Mouse (Mus musculus): Measurements from ENCODE around the gene Kbtbd7. TPM values are rescaled to one million over a fixed set of nuclear protein-coding genes. Genes with fewer than 3 reads are reported as not detected.

The Kbtbd7 gene
- polyA plus RNA-seq (2015; fragmentation: Nextera tagmentation; extraction: Ambion mirVana), result 16.0 and 16.6 TPM in 2 replicates

DNA sequence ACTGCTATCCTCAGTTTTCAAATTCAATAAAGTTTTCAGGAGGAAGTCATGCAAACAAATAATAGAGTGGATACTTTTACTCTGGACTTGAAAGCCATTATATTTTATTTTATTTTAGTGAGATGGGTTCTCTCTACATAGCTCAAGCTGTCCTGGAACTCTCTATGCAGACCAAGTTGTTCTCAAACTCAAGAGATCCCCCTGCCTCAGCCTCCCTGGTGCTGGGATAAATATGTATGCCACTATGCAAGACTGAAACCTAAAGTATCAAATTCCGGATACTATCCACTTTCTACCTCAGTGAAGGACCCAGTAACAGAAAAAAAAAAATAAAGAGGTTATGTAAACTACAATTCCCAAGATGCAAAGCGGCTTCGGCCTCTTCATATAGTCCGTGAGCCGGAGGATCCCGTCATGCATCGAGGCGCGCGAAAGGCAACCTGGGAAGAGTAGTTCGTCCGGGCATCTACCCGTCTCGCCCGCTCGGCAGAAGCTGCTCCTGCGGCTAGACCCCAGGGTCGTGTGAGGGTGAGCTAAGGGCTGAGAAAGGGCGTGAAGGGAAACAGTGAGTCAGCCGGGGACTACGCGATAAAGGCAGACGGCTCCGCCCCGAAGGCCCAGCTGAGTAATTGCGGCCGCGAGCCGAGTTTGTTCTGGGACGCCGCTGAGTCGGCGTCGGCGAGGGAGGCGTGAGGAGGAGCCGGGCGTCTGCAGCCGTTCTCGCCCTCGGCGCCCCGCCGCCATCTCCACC lies at the start of gene Kbtbd7:
Kbtbd7 (plus strand) TSS at position 533 of the 751 bp plus-strand sequence.
- H3K9ac ChIP-seq, result peak within 1 kb of the TSS; percentile 75
- WGBS, result under 1% methylated on average over 38 of the region's 44 CpGs
- ATAC-seq, result peak; percentile 100

DNA sequence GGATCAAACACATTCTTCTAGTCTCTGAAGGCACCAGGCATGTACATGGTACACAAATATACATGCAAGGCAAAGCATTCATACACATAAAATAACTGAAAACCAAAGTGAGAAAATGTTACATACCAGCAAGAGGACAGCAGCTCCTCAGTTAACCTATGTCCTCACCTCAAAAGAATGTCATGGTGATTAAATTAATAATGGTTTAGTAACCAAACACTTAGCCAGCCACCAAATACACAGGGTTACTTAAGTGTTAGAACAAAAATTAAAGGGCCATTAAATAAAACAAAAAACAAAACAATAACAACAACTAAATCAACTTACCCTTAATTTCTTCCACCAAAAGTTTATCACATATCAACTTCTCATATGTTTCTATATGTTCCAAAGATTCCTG lies 49.3 kb upstream of the Kbtbd7 start:
- ATAC-seq, result no peak
- no peaks in the 10 kb centered on the region for H3K27me3 ChIP-seq
- no peak overlapping the region for H3K4me2 ChIP-seq
- no peak overlapping the region for H3K9ac ChIP-seq
- H3K36me3 ChIP-seq (ENCODE audit: poor library complexity, severe bottlenecking), result peaks cover 35% of the 10 kb centered on the region
- no peak overlapping the region for H3K4me3 ChIP-seq
- no peaks in the 10 kb centered on the region for H3K9me3 ChIP-seq (replicated peaks)
- H3K4me1 ChIP-seq, result no peaks in the 10 kb centered on the region
- H3K27ac ChIP-seq, result no peak overlapping the region

More for the DNA sequence above, at the start of gene Kbtbd7:
- Histone ChIP-seq H3K9me3 (replicated peaks) (peaks cover 14% of the 10 kb centered on the region), H3K4me1 (peaks cover 3% of the 10 kb centered on the region; the same call in 1 of the 2 replicates), H3K27me3 (no peaks in the 10 kb centered on the region), H3K4me3 (peak within 1 kb of the TSS; percentile 59), H3K27ac (peak within 1 kb of the TSS; percentile 73), H3K36me3 (ENCODE audit: poor library complexity, severe bottlenecking) (peaks cover 13% of the 10 kb centered on the region), H3K4me2 (peak within 1 kb of the TSS; percentile 51)

DNA sequence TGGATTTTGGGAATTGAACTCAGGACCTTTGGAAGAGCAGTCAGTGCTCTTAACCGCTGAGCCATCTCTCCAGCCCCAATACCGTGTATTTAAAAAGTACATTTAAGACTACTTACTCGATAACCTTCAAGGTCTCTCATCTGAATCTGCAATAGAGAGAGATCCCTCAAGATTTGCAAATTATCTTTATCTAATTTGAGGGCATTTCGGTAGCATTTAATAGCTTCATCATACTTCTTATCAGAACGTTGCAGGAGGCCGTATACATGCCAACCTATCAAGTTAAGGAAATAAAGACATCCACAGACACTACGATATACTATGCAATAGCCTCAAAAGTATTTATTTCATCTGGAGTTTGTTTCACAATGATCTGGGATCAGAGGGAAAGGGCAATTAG lies 43.2 kb upstream of the Kbtbd7 start:
- no peak overlapping the region for H3K4me3 ChIP-seq
- H3K4me1 ChIP-seq, result no peaks in the 10 kb centered on the region
- no peaks in the 10 kb centered on the region for H3K27me3 ChIP-seq

DNA sequence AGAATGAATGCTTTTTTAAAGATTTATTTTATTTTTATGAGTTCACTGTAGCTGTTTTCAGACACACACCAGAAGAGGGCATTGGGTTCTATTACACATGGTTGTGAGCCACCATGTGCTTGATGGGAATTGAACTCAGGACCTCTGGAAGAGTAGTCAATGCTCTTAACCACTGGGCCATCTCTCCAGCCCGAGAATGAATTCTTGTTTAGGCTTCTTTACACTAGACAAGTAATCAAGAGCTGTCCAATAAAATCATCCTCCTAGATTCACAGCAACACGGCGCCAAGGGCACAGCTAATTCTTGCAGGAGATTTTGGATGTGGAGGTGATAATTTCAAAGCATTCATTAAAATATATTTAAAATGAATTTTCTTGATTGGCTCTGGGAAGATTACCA lies 38.0 kb upstream of the Kbtbd7 start:
- Histone ChIP-seq H3K36me3 (ENCODE audit: poor library complexity, severe bottlenecking) (peaks cover 5% of the 10 kb centered on the region), H3K27ac (no peak overlapping the region), H3K4me3 (no peak overlapping the region), H3K27me3 (no peaks in the 10 kb centered on the region), H3K4me2 (no peak overlapping the region), H3K9me3 (replicated peaks) (no peaks in the 10 kb centered on the region), H3K9ac (no peak overlapping the region), H3K4me1 (peaks cover 12% of the 10 kb centered on the region)
- 98% methylated on average over 3 of the region's 3 CpGs for WGBS
- ATAC-seq, result no peak

More for the DNA sequence above, 43.2 kb upstream of the Kbtbd7 start:
- peaks cover 37% of the 10 kb centered on the region for H3K36me3 ChIP-seq (ENCODE audit: poor library complexity, severe bottlenecking)
- H3K4me2 ChIP-seq, result no peak overlapping the region
- H3K9me3 ChIP-seq (replicated peaks), result no peaks in the 10 kb centered on the region
- H3K9ac ChIP-seq, result no peak overlapping the region
- H3K27ac ChIP-seq, result no peak overlapping the region
- WGBS, result 96% methylated on average over 7 of the region's 7 CpGs
- ATAC-seq, result no peak

DNA sequence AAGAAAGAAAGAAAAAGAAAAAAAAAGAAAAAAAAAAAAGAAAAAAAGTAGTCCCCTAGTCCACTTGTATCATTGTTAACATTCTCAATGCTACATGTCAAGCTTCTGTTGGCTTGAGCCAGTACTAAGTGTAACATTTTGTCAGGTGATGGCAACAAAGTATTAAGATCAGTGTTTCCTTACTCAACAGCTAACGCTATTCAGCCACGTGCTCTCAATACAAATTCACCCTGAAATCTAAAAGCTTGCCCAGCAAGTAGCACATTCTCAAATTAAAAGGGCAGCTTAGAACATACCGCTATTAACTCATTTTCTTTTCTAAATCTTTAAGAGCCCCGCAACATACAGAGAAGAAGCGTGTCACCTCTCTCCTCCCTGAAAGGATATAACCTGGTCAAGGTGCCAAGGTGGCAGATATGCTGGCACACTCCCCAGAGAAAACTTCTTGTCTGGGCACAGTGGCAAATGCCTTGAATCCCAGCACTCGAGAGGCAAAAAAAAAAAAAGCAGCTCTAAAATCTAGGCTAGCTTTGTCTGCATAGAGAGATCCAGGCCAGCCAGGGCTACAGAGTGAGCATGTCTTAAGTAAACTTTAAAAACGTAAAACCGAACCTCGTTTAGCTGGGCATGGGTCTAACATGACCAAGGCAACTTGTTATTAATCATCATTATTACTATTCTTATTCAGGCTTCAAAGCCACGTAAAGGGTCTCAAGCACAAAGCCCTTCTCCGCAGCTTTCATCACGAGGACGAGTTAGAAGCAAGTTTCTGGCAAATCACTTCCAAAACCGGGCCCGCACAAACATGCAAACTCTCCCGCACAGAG lies 36.7 kb upstream of the Kbtbd7 start:
- Histone ChIP-seq H3K9me3 (replicated peaks) (no peaks in the 10 kb centered on the region), H3K9ac (peak overlapping the region; percentile 78), H3K27ac (peak overlapping the region; percentile 97), H3K4me1 (peaks cover 12% of the 10 kb centered on the region), H3K4me3 (peak overlapping the region; percentile 69), H3K4me2 (peak overlapping the region; percentile 77), H3K36me3 (ENCODE audit: poor library complexity, severe bottlenecking) (peaks cover 5% of the 10 kb centered on the region), H3K27me3 (no peaks in the 10 kb centered on the region)
- WGBS, result under 1% methylated on average over 16 of the region's 16 CpGs
- ATAC-seq, result peak; percentile 3; the same call in 1 of the 2 replicates

DNA sequence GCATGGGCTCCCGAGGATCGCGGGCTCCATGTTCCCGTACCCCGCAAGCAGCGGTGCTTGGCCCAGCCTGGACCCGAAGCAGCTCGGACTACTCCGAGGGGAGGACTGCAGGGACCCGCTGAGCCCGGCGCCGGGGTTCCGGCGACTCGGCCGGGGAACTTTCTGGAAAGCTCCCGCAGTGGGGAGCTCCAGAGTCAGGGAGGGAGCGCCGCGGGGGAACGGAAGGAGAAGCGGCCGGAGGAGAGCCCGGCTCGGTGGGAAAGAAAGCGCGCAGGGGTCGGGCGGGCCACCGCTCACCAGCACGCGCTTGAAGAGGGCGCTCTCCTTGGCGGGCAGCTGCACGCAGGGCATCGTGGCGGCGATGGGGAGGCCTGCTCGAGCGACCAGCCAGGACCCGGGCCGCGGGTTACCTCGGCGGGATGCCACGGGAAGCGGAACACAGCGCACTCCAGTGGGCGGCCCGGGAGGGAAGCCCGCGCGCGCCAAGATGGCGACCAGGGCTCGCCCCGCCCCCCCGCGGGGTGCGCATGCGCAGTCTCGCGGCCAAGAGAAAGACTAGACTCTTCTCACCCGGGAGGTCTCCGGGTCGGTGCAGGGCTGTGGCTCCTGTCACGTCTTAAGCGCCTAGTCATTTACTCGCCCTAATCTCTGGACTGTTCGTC lies 35.9 kb upstream of the Kbtbd7 start, which contains the start of gene Naa16:
Naa16 (minus strand) TSS at position 514 of the 662 bp plus-strand sequence.
- Histone ChIP-seq H3K4me1 (peaks cover 12% of the 10 kb centered on the region), H3K27ac (peak within 1 kb of the TSS; percentile 97), H3K9me3 (replicated peaks) (no peaks in the 10 kb centered on the region), H3K27me3 (no peaks in the 10 kb centered on the region), H3K9ac (peak within 1 kb of the TSS; percentile 78), H3K4me2 (peak within 1 kb of the TSS; percentile 77), H3K36me3 (ENCODE audit: poor library complexity, severe bottlenecking) (peaks cover 5% of the 10 kb centered on the region), H3K4me3 (peak within 1 kb of the TSS; percentile 69)
- WGBS, result under 1% methylated on average over 69 of the region's 71 CpGs
- peak; percentile 97 for ATAC-seq

DNA sequence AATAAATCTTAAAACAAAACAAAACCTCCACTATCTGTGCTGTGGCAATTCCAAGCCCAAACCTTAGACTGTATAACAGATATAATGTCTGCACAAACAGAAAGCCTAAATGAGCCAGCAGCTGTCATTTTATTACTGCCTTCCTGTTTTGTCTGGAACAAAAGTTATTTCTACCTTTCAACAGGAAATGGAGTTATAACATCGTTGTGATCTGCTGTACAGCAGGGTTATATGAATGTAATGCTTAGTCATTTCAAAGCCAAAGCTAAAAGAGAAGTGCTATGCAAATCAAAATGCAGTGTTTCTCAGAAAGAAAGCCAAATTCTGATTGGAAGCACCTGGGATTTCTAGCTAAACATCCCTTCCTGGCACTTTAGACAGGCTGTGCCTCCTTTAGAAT lies 33.0 kb upstream of the Kbtbd7 start:
- no peaks in the 10 kb centered on the region for H3K27me3 ChIP-seq
- 89% methylated on average over 1 of the region's 1 CpGs for WGBS
- no peaks in the 10 kb centered on the region for H3K36me3 ChIP-seq (ENCODE audit: poor library complexity, severe bottlenecking)
- H3K27ac ChIP-seq, result no peak overlapping the region
- no peaks in the 10 kb centered on the region for H3K9me3 ChIP-seq (replicated peaks)
- ATAC-seq, result no peak
- H3K9ac ChIP-seq, result no peak overlapping the region
- H3K4me2 ChIP-seq, result no peak overlapping the region
- no peak overlapping the region for H3K4me3 ChIP-seq
- peaks cover 15% of the 10 kb centered on the region for H3K4me1 ChIP-seq

DNA sequence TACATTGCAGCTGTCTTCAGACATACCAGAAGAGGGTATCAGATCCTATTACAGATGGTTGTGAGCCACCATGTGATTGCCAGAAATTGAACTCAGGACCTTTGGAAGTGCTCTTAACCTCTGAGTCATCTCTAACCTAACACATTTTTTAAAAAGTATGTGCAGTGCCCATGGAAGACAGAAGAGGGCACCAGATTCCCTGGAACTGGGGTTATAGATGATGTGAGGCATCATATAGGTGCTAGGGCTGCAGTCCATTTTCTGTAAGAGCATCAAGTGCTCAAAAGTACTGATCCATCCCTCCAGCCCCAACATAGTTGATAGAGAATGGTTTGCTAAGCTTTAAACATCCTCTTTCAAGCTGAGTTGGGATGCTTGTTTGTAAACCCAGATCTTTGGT lies 31.7 kb upstream of the Kbtbd7 start:
- H3K4me3 ChIP-seq, result no peak overlapping the region
- no peaks in the 10 kb centered on the region for H3K36me3 ChIP-seq (ENCODE audit: poor library complexity, severe bottlenecking)
- peaks cover 9% of the 10 kb centered on the region for H3K4me1 ChIP-seq
- no peaks in the 10 kb centered on the region for H3K27me3 ChIP-seq
- no peak overlapping the region for H3K27ac ChIP-seq
- H3K4me2 ChIP-seq, result no peak overlapping the region
- H3K9ac ChIP-seq, result no peak overlapping the region
- H3K9me3 ChIP-seq (replicated peaks), result no peaks in the 10 kb centered on the region
- ATAC-seq, result no peak

DNA sequence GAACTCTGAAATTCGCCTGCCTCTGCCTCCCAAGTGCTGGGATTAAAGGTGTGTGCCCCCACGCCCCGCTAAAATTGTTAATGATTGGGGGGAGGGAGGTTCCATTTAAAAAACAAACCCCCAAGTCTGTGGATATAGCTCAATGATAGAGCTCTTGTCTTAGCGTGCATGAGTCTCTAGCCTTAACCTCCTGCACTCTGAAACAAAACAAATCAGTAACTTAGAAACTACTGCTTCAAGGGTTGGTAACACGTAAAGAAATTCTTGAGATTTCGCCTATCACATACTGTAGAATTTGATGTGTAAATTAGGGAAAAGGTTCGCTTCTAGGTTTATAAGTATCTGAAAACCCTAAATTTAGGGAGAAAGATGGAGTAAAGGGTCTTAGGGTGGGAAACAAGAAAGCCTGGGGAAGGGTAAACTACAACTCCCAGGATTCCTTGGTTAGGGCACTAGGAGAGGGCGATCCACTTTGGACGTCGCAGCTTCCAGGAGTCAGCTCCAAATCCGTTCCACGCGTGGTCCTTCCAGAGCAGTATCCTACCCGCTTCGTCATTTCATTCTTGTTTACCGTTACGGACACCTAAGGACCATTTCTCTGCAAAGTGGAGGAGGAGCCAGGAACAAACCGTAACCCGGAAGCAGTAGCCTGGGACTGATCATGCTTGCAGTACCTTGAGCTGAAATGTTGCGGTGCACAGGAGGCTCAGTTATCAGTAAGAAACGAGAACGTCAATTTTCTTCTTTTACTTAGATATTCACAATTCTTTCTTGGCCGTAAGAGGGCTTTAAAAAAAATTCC lies 28.8 kb upstream of the Kbtbd7 start, which contains the start of gene Mtrf1:
Mtrf1 (plus strand) TSS at position 452 of the 802 bp plus-strand sequence.
- peak within 1 kb of the TSS; percentile 71 for H3K9ac ChIP-seq
- WGBS, result 21% methylated on average over 23 of the region's 23 CpGs

DNA sequence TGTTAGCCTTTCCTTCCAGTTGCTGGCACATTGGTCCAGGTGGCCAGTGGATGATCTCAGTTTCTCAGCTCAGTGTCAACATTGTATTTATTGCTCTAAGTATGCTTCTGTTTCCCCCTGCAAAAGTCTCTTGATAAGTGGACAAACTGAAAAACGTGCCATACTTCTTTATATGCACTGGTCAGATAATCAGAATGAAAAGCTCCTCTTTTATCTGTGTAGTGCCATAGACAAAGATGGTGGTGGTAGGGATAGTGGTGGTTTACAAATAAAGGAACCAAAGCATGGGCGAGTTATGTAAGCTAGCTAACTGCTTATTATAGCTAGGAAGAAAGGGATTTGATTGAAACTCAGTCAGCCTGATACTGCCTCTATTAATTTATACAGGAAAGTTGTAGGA lies 18.7 kb upstream of the Kbtbd7 start:
- 82% methylated on average over 2 of the region's 2 CpGs for WGBS
- Histone ChIP-seq H3K27me3 (no peaks in the 10 kb centered on the region), H3K4me3 (no peak overlapping the region), H3K4me2 (no peak overlapping the region), H3K4me1 (no peaks in the 10 kb centered on the region), H3K27ac (no peak overlapping the region), H3K36me3 (ENCODE audit: poor library complexity, severe bottlenecking) (peaks cover 32% of the 10 kb centered on the region), H3K9ac (no peak overlapping the region), H3K9me3 (replicated peaks) (no peaks in the 10 kb centered on the region)
- ATAC-seq, result no peak

More for the DNA sequence above, 28.8 kb upstream of the Kbtbd7 start, which contains the start of gene Mtrf1:
- H3K4me1 ChIP-seq, result peaks cover 6% of the 10 kb centered on the region
- peak within 1 kb of the TSS; percentile 65 for H3K4me2 ChIP-seq
- ATAC-seq, result peak; percentile 94
- H3K9me3 ChIP-seq (replicated peaks), result no peaks in the 10 kb centered on the region
- peak within 1 kb of the TSS; percentile 64 for H3K4me3 ChIP-seq
- H3K27me3 ChIP-seq, result no peaks in the 10 kb centered on the region
- peaks cover 14% of the 10 kb centered on the region; the same call in 1 of the 2 replicates for H3K36me3 ChIP-seq (ENCODE audit: poor library complexity, severe bottlenecking)
- peak within 1 kb of the TSS; percentile 88 for H3K27ac ChIP-seq

DNA sequence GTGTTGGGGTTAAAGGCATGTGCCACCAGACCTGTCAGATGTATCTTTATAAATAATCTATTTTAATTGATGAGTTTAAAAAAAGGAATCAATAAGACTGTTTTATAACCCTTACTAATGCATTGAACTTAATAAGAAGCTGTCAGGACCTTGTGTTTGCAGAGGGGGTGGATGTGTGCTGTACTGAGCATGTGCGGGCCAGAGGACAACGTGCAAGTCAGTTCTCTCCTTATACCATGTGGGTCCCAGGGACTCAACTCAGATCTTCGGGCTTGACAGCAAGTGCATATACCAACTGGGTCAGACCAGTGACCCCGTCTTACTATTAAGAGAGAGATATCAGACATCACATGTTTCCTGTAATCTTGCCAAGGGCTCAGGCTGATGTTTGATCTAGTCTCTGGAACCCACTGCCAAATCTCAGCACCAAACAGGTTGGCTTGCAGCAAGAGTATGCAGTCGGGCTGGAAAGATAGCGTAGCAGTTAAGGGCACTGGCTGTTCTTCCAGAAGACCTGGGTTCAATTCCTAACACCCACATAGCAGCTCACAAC lies 17.0 kb upstream of the Kbtbd7 start:
- Histone ChIP-seq H3K27me3 (no peaks in the 10 kb centered on the region), H3K27ac (no peak overlapping the region), H3K9ac (no peak overlapping the region), H3K36me3 (ENCODE audit: poor library complexity, severe bottlenecking) (peaks cover 29% of the 10 kb centered on the region), H3K9me3 (replicated peaks) (no peaks in the 10 kb centered on the region), H3K4me3 (no peak overlapping the region), H3K4me1 (no peaks in the 10 kb centered on the region), H3K4me2 (no peak overlapping the region)
- ATAC-seq, result no peak
- 94% methylated on average over 6 of the region's 6 CpGs for WGBS

Data from forebrain, embryonic 13.5 days (tissue).